Mouse (Mus musculus) myocyte (in vitro differentiated cells): ENCODE data around the gene Ddx28. TPM values are rescaled to one million over a fixed set of nuclear protein-coding genes. Genes with fewer than 3 reads are reported as not detected.

ENCODE experiments used
- H3K27me3 ChIP-seq: one replicate; pipeline ENCODE4 v1.6.1; 2011; ENCODE audit not compliant: control insufficient read depth, insufficient read depth, insufficient read length
- H3K36me3 ChIP-seq: one replicate; pipeline ENCODE4 v1.6.1; 2011; ENCODE audit not compliant: control insufficient read depth, insufficient read depth
- H3K4me2 ChIP-seq: one replicate; pipeline ENCODE4 v1.6.1; 2011; ENCODE audit warnings: low read depth, control low read depth
- H3K4me3 ChIP-seq: one replicate; pipeline ENCODE4 v1.5.1; 2011; ENCODE audit warnings: mild to moderate bottlenecking, control low read depth, moderate library complexity
- H3K79me2 ChIP-seq: one replicate; pipeline ENCODE4 v1.6.1; 2011; ENCODE audit not compliant: control insufficient read depth, insufficient read depth
- H3ac ChIP-seq: one replicate; pipeline ENCODE4 v1.6.1; 2011; ENCODE audit not compliant: control insufficient read depth, insufficient read length
- CEBPB ChIP-seq: IDR thresholded peaks from 2 replicates; pipeline ENCODE4 v1.6.1; 2011; ENCODE audit warnings: mild to moderate bottlenecking, moderate library complexity; ENCODE audit not compliant: poor library complexity, insufficient read depth, severe bottlenecking
- E2F4 ChIP-seq: IDR thresholded peaks from one replicate; pipeline ENCODE4 v1.6.1; 2011; ENCODE audit warnings: mild to moderate bottlenecking, control low read depth, moderate library complexity; ENCODE audit not compliant: insufficient read depth
- MAX ChIP-seq: IDR thresholded peaks from one replicate; pipeline ENCODE4 v1.6.1; 2011; ENCODE audit warnings: low read depth, mild to moderate bottlenecking, control low read depth
- MYOD1 ChIP-seq, 3 experiments: IDR thresholded peaks; one replicate each; pipeline ENCODE4 v1.6.1; 2011; ENCODE audit warnings: control low read depth in 2 of 3, low read depth in 2 of 3, mild to moderate bottlenecking in 2 of 3, moderate library complexity in 1 of 3; ENCODE audit not compliant: insufficient read length in 2 of 3, control insufficient read depth in 1 of 3
- MYOG ChIP-seq, 3 experiments: IDR thresholded peaks; one replicate each; pipeline ENCODE4 v1.6.1; 2011; ENCODE audit warnings: control low read depth in 2 of 3, low read depth in 2 of 3, mild to moderate bottlenecking in 2 of 3; ENCODE audit not compliant: insufficient read length in 2 of 3, control insufficient read depth in 1 of 3, insufficient read depth in 1 of 3
- POLR2A ChIP-seq: IDR thresholded peaks from one replicate; pipeline ENCODE4 v1.6.1; 2011; ENCODE audit warnings: low read depth, mild to moderate bottlenecking, control low read depth, moderate library complexity; ENCODE audit not compliant: insufficient read length
- POLR2AphosphoS2 ChIP-seq: IDR thresholded peaks from one replicate; pipeline ENCODE4 v1.6.1; 2011; ENCODE audit warnings: low read depth, control low read depth; ENCODE audit not compliant: insufficient read length
- REST ChIP-seq: IDR thresholded peaks from one replicate; pipeline ENCODE4 v1.6.1; 2011; ENCODE audit warnings: mild to moderate bottlenecking, control low read depth, moderate library complexity; ENCODE audit not compliant: insufficient read depth, insufficient read length
- SRF ChIP-seq: IDR thresholded peaks from one replicate; pipeline ENCODE4 v1.6.1; 2011; ENCODE audit warnings: low read depth; ENCODE audit not compliant: control insufficient read depth, insufficient read length
- TCF12 ChIP-seq: IDR thresholded peaks from one replicate; pipeline ENCODE4 v1.6.1; 2011; ENCODE audit warnings: mild to moderate bottlenecking, control low read depth; ENCODE audit not compliant: poor library complexity, insufficient read depth, severe bottlenecking
- TCF3 ChIP-seq: IDR thresholded peaks from one replicate; pipeline ENCODE4 v1.6.1; 2011; ENCODE audit warnings: low read depth, control low read depth; ENCODE audit not compliant: insufficient read length
- USF1 ChIP-seq: IDR thresholded peaks from one replicate; pipeline ENCODE4 v1.6.1; 2011; ENCODE audit warnings: low read depth, mild to moderate bottlenecking, control low read depth, moderate library complexity
- polyA plus RNA-seq: library from polyadenylated mRNA; unstranded; fragments of >200 nt; fragmentation: generic; extraction: Trizol; gene quantifications from one replicate; pipeline ENCODE4 v1.2.1, GENCODE M21; 2012; ENCODE audit warnings: missing spikeins

The Ddx28 gene
- polyA plus RNA-seq, 1 experiment, result 20.6 TPM

- Histone ChIP-seq H3K79me2 (no peaks in the 10 kb centered on the region), H3K36me3 (peaks cover 8% of the 10 kb centered on the region), H3K4me2 (peak overlapping the region; percentile 1), H3K4me3 (no peak overlapping the region), H3ac (no peak overlapping the region), H3K27me3 (no peaks in the 10 kb centered on the region)
- no peak for TF ChIP-seq USF1
- no peak for TF ChIP-seq TCF3
- TF ChIP-seq MYOD1 (IDR thresholded peaks at IDR 0.05; ENCODE audit: control insufficient read depth in 1 of 3, insufficient read length in 2 of 3, low read depth in 2 of 3), result no peak
- TF ChIP-seq POLR2A, result no peak
- TF ChIP-seq CEBPB, result no peak
Observed at GRCm38 (mm10) chr8:106047854-106048630, 36.4 kb upstream of the Ddx28 start.

GRCm38 (mm10) chr8:106046872-106047559 is 35.3 kb upstream of the Ddx28 start:
- no peaks in the 10 kb centered on the region for H3K79me2 ChIP-seq
- TF ChIP-seq MYOD1 (IDR thresholded peaks at IDR 0.05; ENCODE audit: control insufficient read depth in 1 of 3, insufficient read length in 2 of 3, low read depth in 2 of 3) (no peak), TCF12 (no peak), MAX (no peak), POLR2AphosphoS2 (no peak), SRF (no peak), CEBPB (no peak), USF1 (no peak), TCF3 (no peak), E2F4 (no peak), REST (no peak), POLR2A (no peak), MYOG (IDR thresholded peaks at IDR 0.05; ENCODE audit: control insufficient read depth in 1 of 3, insufficient read depth in 1 of 3, insufficient read length in 2 of 3, low read depth in 2 of 3) (no peak)
- H3K4me3 ChIP-seq, result no peak overlapping the region
- H3ac ChIP-seq, result no peak overlapping the region
- H3K27me3 ChIP-seq, result no peaks in the 10 kb centered on the region
- peak overlapping the region; percentile 30 for H3K4me2 ChIP-seq
- H3K36me3 ChIP-seq, result peaks cover 4% of the 10 kb centered on the region

DNA sequence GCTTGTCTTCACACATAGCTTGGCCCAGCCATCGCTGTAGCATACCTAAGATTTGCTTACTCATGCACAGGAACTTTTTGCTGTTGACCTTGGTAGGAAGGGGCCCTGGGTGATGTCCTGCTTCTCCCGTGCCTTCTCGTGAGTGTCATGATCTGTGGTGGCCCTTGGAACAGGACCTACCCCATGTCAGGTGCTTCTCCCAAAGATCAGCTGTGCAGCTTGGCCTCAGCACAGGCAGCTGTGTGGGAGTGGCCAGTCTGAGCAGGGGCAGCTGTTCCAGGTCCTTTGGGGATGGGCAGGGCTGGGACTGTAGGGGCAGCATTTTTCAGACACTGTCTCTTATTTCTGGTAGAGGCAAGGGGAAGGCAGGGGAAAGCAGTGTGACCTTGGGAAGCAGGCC is 32.5 kb upstream of the Ddx28 start:
- Histone ChIP-seq H3ac (no peak overlapping the region), H3K4me2 (peak overlapping the region; percentile 58), H3K4me3 (no peak overlapping the region), H3K27me3 (no peaks in the 10 kb centered on the region), H3K36me3 (no peaks in the 10 kb centered on the region), H3K79me2 (no peaks in the 10 kb centered on the region)
- TF ChIP-seq POLR2A, result peak; percentile 27
- no peak for TF ChIP-seq POLR2AphosphoS2
- no peak for TF ChIP-seq SRF
- TF ChIP-seq MYOD1 (IDR thresholded peaks at IDR 0.05; ENCODE audit: control insufficient read depth in 1 of 3, insufficient read length in 2 of 3, low read depth in 2 of 3), result peak; percentile 87 to 99 (median 98)
- TF ChIP-seq REST, result no peak
- TF ChIP-seq CEBPB, result no peak
- no peak for TF ChIP-seq E2F4
- no peak for TF ChIP-seq USF1
- TF ChIP-seq TCF3, result peak; percentile 98
- TF ChIP-seq MAX, result no peak
- peak; percentile 100 for TF ChIP-seq MYOG (IDR thresholded peaks at IDR 0.05; ENCODE audit: control insufficient read depth in 1 of 3, insufficient read depth in 1 of 3, insufficient read length in 2 of 3, low read depth in 2 of 3)
- TF ChIP-seq TCF12, result peak; percentile 99

DNA sequence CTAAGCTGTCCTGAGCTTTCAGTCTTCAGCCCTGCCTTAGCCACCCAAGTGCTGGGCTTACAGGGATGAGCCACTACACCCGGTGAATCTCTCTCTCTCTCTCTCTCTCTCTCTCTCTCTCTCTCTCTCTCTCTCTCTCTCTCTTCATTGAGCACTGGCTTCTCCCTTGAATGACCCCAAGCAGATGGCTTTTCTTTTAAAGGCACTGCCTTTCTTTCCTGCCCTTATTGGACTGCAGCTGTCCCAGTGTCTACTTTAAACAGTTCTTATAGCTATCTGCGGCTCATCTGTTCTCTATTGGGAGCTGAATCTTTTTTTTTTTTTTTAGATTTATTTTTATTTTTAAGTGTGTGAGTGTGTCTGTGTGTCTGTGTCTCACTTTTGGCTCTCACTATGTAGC is 31.4 kb upstream of the Ddx28 start:
- Histone ChIP-seq H3K79me2 (no peaks in the 10 kb centered on the region), H3K27me3 (no peaks in the 10 kb centered on the region), H3K36me3 (no peaks in the 10 kb centered on the region), H3ac (no peak overlapping the region), H3K4me2 (no peak overlapping the region), H3K4me3 (no peak overlapping the region)
- peak; percentile 22 for TF ChIP-seq TCF12
- TF ChIP-seq E2F4, result no peak
- peak in 1 of 3 experiments; percentile 84 for TF ChIP-seq MYOG (IDR thresholded peaks at IDR 0.05; ENCODE audit: control insufficient read depth in 1 of 3, insufficient read depth in 1 of 3, insufficient read length in 2 of 3, low read depth in 2 of 3)
- TF ChIP-seq MYOD1 (IDR thresholded peaks at IDR 0.05; ENCODE audit: control insufficient read depth in 1 of 3, insufficient read length in 2 of 3, low read depth in 2 of 3), result peak in 2 of 3 experiments; percentile 30 to 57

- TF ChIP-seq CEBPB, result no peak
- no peak for TF ChIP-seq E2F4
- TF ChIP-seq POLR2A, result no peak
- TF ChIP-seq TCF3, result no peak
- TF ChIP-seq POLR2AphosphoS2, result no peak
- TF ChIP-seq MYOD1 (IDR thresholded peaks at IDR 0.05; ENCODE audit: control insufficient read depth in 1 of 3, insufficient read length in 2 of 3, low read depth in 2 of 3), result no peak
- no peak for TF ChIP-seq SRF
- no peak for TF ChIP-seq MAX
- TF ChIP-seq MYOG (IDR thresholded peaks at IDR 0.05; ENCODE audit: control insufficient read depth in 1 of 3, insufficient read depth in 1 of 3, insufficient read length in 2 of 3, low read depth in 2 of 3), result no peak
- no peak for TF ChIP-seq TCF12
- no peak for TF ChIP-seq USF1
- Histone ChIP-seq H3K79me2 (no peaks in the 10 kb centered on the region), H3K4me2 (no peak overlapping the region), H3K36me3 (peaks cover 3% of the 10 kb centered on the region), H3K4me3 (no peak overlapping the region), H3ac (no peak overlapping the region), H3K27me3 (no peaks in the 10 kb centered on the region)
Observed at GRCm38 (mm10) chr8:106040218-106040617, 28.5 kb upstream of the Ddx28 start.
